Mouse (Mus musculus) testis, adult 2 months (tissue): ENCODE results near the gene Rrnad1.

ENCODE experiments used
- CTCF ChIP-seq: fragments of 200-500 bp; IDR thresholded peaks from 2 replicates; pipeline ENCODE4 v1.5.1; 2012; ENCODE audit warnings: low read depth, mild to moderate bottlenecking, inconsistent platforms, low read length, moderate library complexity; ENCODE audit not compliant: control insufficient read depth, insufficient read depth, insufficient replicate concordance
- POLR2A ChIP-seq: fragments of 200-500 bp; IDR thresholded peaks from 2 replicates; pipeline ENCODE4 v1.6.1; 2012; ENCODE audit warnings: low read depth, mild to moderate bottlenecking, inconsistent platforms, low read length, moderate library complexity; ENCODE audit not compliant: control insufficient read depth

DNA sequence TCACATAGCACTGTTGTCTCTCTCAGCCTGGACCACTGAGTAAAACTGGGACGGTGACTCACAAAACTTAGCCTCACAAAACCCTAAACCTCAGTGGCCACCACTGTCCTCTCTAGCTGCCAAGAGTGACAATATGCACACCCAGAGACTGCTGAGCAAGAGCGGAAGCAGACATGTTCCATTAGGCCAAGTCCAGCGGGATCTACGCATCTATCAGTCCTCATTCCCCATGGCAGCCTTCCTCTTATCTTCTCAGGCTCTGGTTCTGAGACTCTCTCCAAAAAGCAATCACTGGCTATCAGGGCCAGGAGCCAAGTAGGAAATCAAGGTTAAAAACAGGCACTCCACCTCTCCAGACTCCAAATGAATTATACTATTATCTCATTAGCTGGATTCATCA, 52.8 kb downstream of the Rrnad1 start:
- TF ChIP-seq POLR2A (no peak), CTCF (no peak)
